Mouse (Mus musculus): ENCODE measurements at regions not wholly inside any gene's neighbourhood (a gene's known extent, or its start where the extent isn't known, plus 50 kb on each side); places are given as distances from the start of the nearest gene placed in this dataset.

GRCm38 (mm10) chr10:16638111-16638510 is 1084.9 kb upstream of the Cited2 start:
- TF ChIP-seq EP300 (IDR thresholded peaks at IDR 0.05; ENCODE audit: insufficient read depth, low read depth, low read length) (no peak), CTCF (IDR thresholded peaks at IDR 0.05; ENCODE audit: low read depth, low read length) (no peak)

Data from ES-Bruce4 (cell line).